Mouse (Mus musculus) lung, postnatal 36 days (tissue): ENCODE data around the gene Itpr2.

Source experiments
- DNase-seq: peaks from one replicate; pipeline ENCODE4 v3.0.0; 2022; ENCODE audit warnings: mixed read lengths

The Itpr2 gene

GRCm38 (mm10) chr6:146502856-146503255, 833 bp upstream of the Itpr2 start:
- DNase-seq: no peak

GRCm38 (mm10) chr6:146501316-146501865, 632 bp downstream of the Itpr2 start:
- DNase-seq: peak; percentile 67

- peak; percentile 24 for DNase-seq
These were observed 1.3 kb downstream of the Itpr2 start for GRCm38 (mm10) chr6:146500771-146501170.

GRCm38 (mm10) chr6:146500206-146500605, 1.8 kb downstream of the Itpr2 start:
- no peak for DNase-seq

- no peak for DNase-seq
These were observed 2.5 kb downstream of the Itpr2 start for GRCm38 (mm10) chr6:146499566-146499965.

GRCm38 (mm10) chr6:146498416-146498815, 3.6 kb downstream of the Itpr2 start:
- no peak for DNase-seq

GRCm38 (mm10) chr6:146497866-146498265, 4.2 kb downstream of the Itpr2 start:
- DNase-seq: no peak

GRCm38 (mm10) chr6:146497435-146497834, 4.6 kb downstream of the Itpr2 start:
- DNase-seq: no peak

- peak; percentile 23 for DNase-seq
These were observed 10.3 kb downstream of the Itpr2 start for GRCm38 (mm10) chr6:146491680-146492079.

GRCm38 (mm10) chr6:146490416-146490960, 11.5 kb downstream of the Itpr2 start:
- DNase-seq: no peak

GRCm38 (mm10) chr6:146489841-146490240, 12.2 kb downstream of the Itpr2 start:
- DNase-seq: no peak

GRCm38 (mm10) chr6:146488749-146489148, 13.3 kb downstream of the Itpr2 start:
- DNase-seq: no peak

- DNase-seq: no peak
These were observed 14.9 kb downstream of the Itpr2 start for GRCm38 (mm10) chr6:146487079-146487478.

GRCm38 (mm10) chr6:146486073-146486472, 15.9 kb downstream of the Itpr2 start:
- peak; percentile 10 for DNase-seq

GRCm38 (mm10) chr6:146481441-146481840, 20.6 kb downstream of the Itpr2 start:
- peak; percentile 45 for DNase-seq

GRCm38 (mm10) chr6:146480925-146481324, 21.1 kb downstream of the Itpr2 start:
- peak; percentile 23 for DNase-seq

GRCm38 (mm10) chr6:146478888-146479683, 22.9 kb downstream of the Itpr2 start:
- no peak for DNase-seq

- no peak for DNase-seq
These were observed 25.2 kb downstream of the Itpr2 start for GRCm38 (mm10) chr6:146476865-146477264.

- DNase-seq: no peak
These were observed 27.9 kb downstream of the Itpr2 start for GRCm38 (mm10) chr6:146474166-146474565.

- DNase-seq: peak; percentile 70
These were observed 28.6 kb downstream of the Itpr2 start for GRCm38 (mm10) chr6:146473216-146473955.

- no peak for DNase-seq
These were observed 31.6 kb downstream of the Itpr2 start for GRCm38 (mm10) chr6:146470378-146470777.

GRCm38 (mm10) chr6:146469936-146470335, 32.1 kb downstream of the Itpr2 start:
- DNase-seq: peak; percentile 79

GRCm38 (mm10) chr6:146468361-146468760, 33.7 kb downstream of the Itpr2 start:
- DNase-seq: no peak
